Mouse (Mus musculus) testis, adult 10 weeks (tissue): Measurements from ENCODE around the gene Hoxa13. TPM values are rescaled to one million over a fixed set of nuclear protein-coding genes. Genes with fewer than 3 reads are reported as not detected.

ENCODE experiments used
- polyA plus RNA-seq: library from polyadenylated mRNA; stranded (reverse); fragments of 350-450 nt; fragmentation: Illumina TruSeq; extraction: RNeasy Lipid Tissue Mini Kit (QIAGEN cat#74804); gene quantifications from one replicate; pipeline ENCODE4 v1.2.3, GENCODE M21; 2014; ENCODE audit warnings: low read depth, low replicate concordance

Gene Hoxa13
- not detected for polyA plus RNA-seq

GRCm38 (mm10) chr6:52260654-52261575, at the start of gene Hoxa13:
Gene Hoxa13, minus strand, starts transcription at chr6:52260880.

GRCm38 (mm10) chr6:52245757-52246142, 14.9 kb downstream of the Hoxa13 start, which contains the start of gene Hoxa11:
Gene Hoxa11, minus strand, starts transcription at chr6:52245810.

GRCm38 (mm10) chr6:52240389-52241000, 20.2 kb downstream of the Hoxa13 start, which contains the start of gene Hoxa10:
Gene Hoxa10, minus strand, starts transcription at chr6:52240854.

GRCm38 (mm10) chr6:52230516-52231165, 30.0 kb downstream of the Hoxa13 start, which contains the start of gene Hoxa9:
Gene Hoxa9, minus strand, starts transcription at chr6:52231089.

GRCm38 (mm10) chr6:52221337-52221992, 39.2 kb downstream of the Hoxa13 start, which contains the start of gene Hoxa7:
Gene Hoxa7, minus strand, starts transcription at chr6:52221854.

GRCm38 (mm10) chr6:52213119-52213986, 47.3 kb downstream of the Hoxa13 start, which contains the start of the genes Hoxa3 and Gm28308:
Gene Hoxa3, minus strand, starts transcription at chr6:52213336.
Gene Gm28308, minus strand, starts transcription at chr6:52213339.

GRCm38 (mm10) chr6:52208072-52208867, 52.4 kb downstream of the Hoxa13 start, which contains the start of gene Hoxa6:
Gene Hoxa6, minus strand, starts transcription at chr6:52208722.

Other genes starting within 250 kb of the Hoxa13 start
- 33.6 TPM for gene Skap2, start 248.3 kb downstream of the Hoxa13 start, polyA plus RNA-seq
- 0.13 TPM for gene Hoxa1, start 102.6 kb downstream of the Hoxa13 start, polyA plus RNA-seq
- gene Hoxa2, start 96.0 kb downstream of the Hoxa13 start, polyA plus RNA-seq, result not detected
- not detected for gene 5730596B20Rik, start 83.4 kb downstream of the Hoxa13 start, polyA plus RNA-seq
- gene Hoxa4, start 69.1 kb downstream of the Hoxa13 start, polyA plus RNA-seq, result 51.6 TPM
- gene Hoxa5, start 56.3 kb downstream of the Hoxa13 start, polyA plus RNA-seq, result 0.28 TPM
- gene Hoxa6, start 52.2 kb downstream of the Hoxa13 start, polyA plus RNA-seq, result not detected
- gene Hoxa3, start 47.5 kb downstream of the Hoxa13 start, polyA plus RNA-seq, result 2.9 TPM
- gene Gm28308, start 47.5 kb downstream of the Hoxa13 start, polyA plus RNA-seq, result not detected
- 0.59 TPM for gene Hoxa7, start 39.0 kb downstream of the Hoxa13 start, polyA plus RNA-seq
- gene Hoxa9, start 29.8 kb downstream of the Hoxa13 start, polyA plus RNA-seq, result 0.43 TPM
- not detected for gene Hoxa10, start 20.0 kb downstream of the Hoxa13 start, polyA plus RNA-seq
- gene Hoxa11, start 15.1 kb downstream of the Hoxa13 start, polyA plus RNA-seq, result not detected
- not detected for gene Evx1, start 52.6 kb upstream of the Hoxa13 start, polyA plus RNA-seq